In the genomic region with DNA sequence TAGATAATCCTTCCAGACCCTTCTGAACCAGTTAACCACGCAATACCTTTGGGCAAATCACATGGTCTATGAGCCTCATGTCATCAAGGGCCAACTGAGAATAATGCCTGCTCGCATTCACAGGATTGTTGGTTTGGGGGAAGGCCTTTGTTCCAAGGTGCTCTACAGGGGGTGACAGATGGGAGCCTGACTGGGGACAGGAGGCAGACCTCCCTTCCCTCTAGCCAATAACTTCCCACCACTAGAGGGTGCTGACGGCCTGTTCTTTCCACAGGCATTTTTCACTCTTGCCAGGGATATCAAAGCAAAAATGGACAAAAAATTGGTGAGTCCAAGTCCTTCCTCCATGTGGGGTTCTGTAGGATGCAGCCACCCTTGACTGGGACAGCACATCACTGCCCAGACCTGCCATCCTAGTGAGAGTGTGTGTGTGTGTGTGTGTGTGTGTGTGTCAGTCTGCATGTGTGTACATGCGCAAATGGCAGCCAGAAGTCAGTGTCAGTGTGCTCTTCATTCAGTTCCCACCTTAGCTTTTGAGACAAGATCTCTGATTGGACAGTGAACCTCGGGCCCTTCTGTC, we compare ENCODE assay signal across 8 mouse cellular contexts. TPM values are rescaled to one million over a fixed set of nuclear protein-coding genes. Genes with fewer than 3 reads are reported as not detected.
A peak's percentile ranks its signal among the peaks of the same experiment; 100 is the strongest.
DNase-seq lines count a peak whose midpoint lies in the region; ATAC-seq lines count a peak whose summit lies in the region.

No protein-coding gene starts in this region.

- H3K4me1 ChIP-seq in intestine, embryonic 15.5 days (replicated peaks) = no peaks in the 10 kb centered on the region
- H3K4me1 ChIP-seq in midbrain, embryonic 12.5 days = no peaks in the 10 kb centered on the region

- DNase-seq in urinary bladder, adult 18-20 months (ENCODE audit: low spot score in 2 of 2) = peak; percentile 33 to 43
- no peak for DNase-seq in urinary bladder, adult 2 months (ENCODE audit: low spot score)
- peak; percentile 77 for DNase-seq in gastrocnemius, postnatal 10 days
- peak; percentile 55 to 60 for DNase-seq in left cerebral cortex, postnatal 36 days (ENCODE audit: low spot score in 2 of 2)
- DNase-seq in right cerebral cortex, postnatal 36 days (ENCODE audit: low spot score in 2 of 2) = peak; percentile 25 to 54

- no peak overlapping the region for H3K4me2 ChIP-seq in intestine, embryonic 15.5 days (replicated peaks)
- no peak overlapping the region for H3K4me2 ChIP-seq in midbrain, embryonic 12.5 days (replicated peaks)

- no peaks in the 10 kb centered on the region for H3K9me3 ChIP-seq in intestine, embryonic 15.5 days
- no peaks in the 10 kb centered on the region for H3K9me3 ChIP-seq in midbrain, embryonic 12.5 days

- no peak overlapping the region for H3K9ac ChIP-seq in intestine, embryonic 15.5 days
- no peak overlapping the region for H3K9ac ChIP-seq in midbrain, embryonic 12.5 days (replicated peaks)

- H3K27me3 ChIP-seq in intestine, embryonic 15.5 days (replicated peaks) = no peaks in the 10 kb centered on the region
- H3K27me3 ChIP-seq in midbrain, embryonic 12.5 days = no peaks in the 10 kb centered on the region

- peak; percentile 89 for ATAC-seq in common myeloid progenitor, adult 5-6 weeks (replicated peaks; ENCODE audit: low read depth, poor library complexity, severe bottlenecking)
- ATAC-seq in intestine, embryonic 15.5 days = peak; percentile 57
- ATAC-seq in midbrain, embryonic 12.5 days (ENCODE audit: low FRiP score, low read depth) = peak; percentile 51; the same call in 1 of the 2 replicates

- no peak overlapping the region for H3K4me3 ChIP-seq in intestine, embryonic 15.5 days (replicated peaks)
- no peak overlapping the region for H3K4me3 ChIP-seq in midbrain, embryonic 12.5 days

- H3K27ac ChIP-seq in intestine, embryonic 15.5 days = no peak overlapping the region
- H3K27ac ChIP-seq in midbrain, embryonic 12.5 days (replicated peaks) = no peak overlapping the region

- 69% methylated on average over 5 of the region's 5 CpGs for whole genome bisulfite sequencing in intestine, embryonic 15.5 days
- WGBS in midbrain, embryonic 12.5 days = 59% methylated on average over 5 of the region's 5 CpGs

- H3K36me3 ChIP-seq in intestine, embryonic 15.5 days = peaks cover 54% of the 10 kb centered on the region
- peaks cover 87% of the 10 kb centered on the region for H3K36me3 ChIP-seq in midbrain, embryonic 12.5 days

- intact Hi-C loops in left cerebral cortex, postnatal 36 days (cut with DNase I) = loop anchor here (5.0 kb wide), 1 partner anchor 190 kb away; no protein-coding TSS in a partner anchor

RNA-seq across cellular contexts. Expression of a gene that starts 12.0 kb away (rescaled TPM):
- polyA plus RNA-seq in urinary bladder, adult 2 months (2012; rRNA removed) = 0.23 and 0.24 TPM in 2 replicates
- total RNA-seq in common myeloid progenitor, adult 5-6 weeks (2017) = 7.9 and 9.8 TPM in 2 replicates
- not detected for total RNA-seq in gastrocnemius, postnatal 10 days (2021)
- polyA plus RNA-seq in intestine, embryonic 15.5 days (2015; fragmentation: Nextera tagmentation; extraction: Ambion mirVana) = 1.5 and 2.0 TPM in 2 replicates
- not detected for total RNA-seq in left cerebral cortex, postnatal 36 days (2021)
- not detected in 2 replicates for polyA plus RNA-seq in midbrain, embryonic 12.5 days (2016; fragmentation: Nextera tagmentation; extraction: Ambion mirVana)

RNA-seq across cellular contexts. Expression of a gene that starts 16.4 kb away (rescaled TPM):
- polyA plus RNA-seq in urinary bladder, adult 2 months (2012; rRNA removed) = 82.2 and 89.4 TPM in 2 replicates
- 275 and 303 TPM in 2 replicates for total RNA-seq in common myeloid progenitor, adult 5-6 weeks (2017)
- 10 to 100 TPM; 22.8 to 30.8 TPM for total RNA-seq in gastrocnemius, postnatal 10 days (2021)
- polyA plus RNA-seq in intestine, embryonic 15.5 days (2015; fragmentation: Nextera tagmentation; extraction: Ambion mirVana) = 149 and 159 TPM in 2 replicates
- total RNA-seq in left cerebral cortex, postnatal 36 days (2021) = 10 to 100 TPM; 35.0 to 47.6 TPM
- polyA plus RNA-seq in midbrain, embryonic 12.5 days (2016; fragmentation: Nextera tagmentation; extraction: Ambion mirVana) = 113 and 122 TPM in 2 replicates

RNA-seq across cellular contexts. Expression of a gene that starts 35.2 kb away (rescaled TPM):
- 0.04 and 0.11 TPM in 2 replicates for polyA plus RNA-seq in urinary bladder, adult 2 months (2012; rRNA removed)
- total RNA-seq in common myeloid progenitor, adult 5-6 weeks (2017) = not detected in 2 replicates
- total RNA-seq in gastrocnemius, postnatal 10 days (2021) = not detected
- not detected in 2 replicates for polyA plus RNA-seq in intestine, embryonic 15.5 days (2015; fragmentation: Nextera tagmentation; extraction: Ambion mirVana)
- not detected for total RNA-seq in left cerebral cortex, postnatal 36 days (2021)
- 0.13 TPM in 1 of 2 replicates, not detected in the other for polyA plus RNA-seq in midbrain, embryonic 12.5 days (2016; fragmentation: Nextera tagmentation; extraction: Ambion mirVana)

RNA-seq across cellular contexts. Expression of a gene that starts 36.0 kb away (rescaled TPM):
- not detected in 2 replicates for polyA plus RNA-seq in urinary bladder, adult 2 months (2012; rRNA removed)
- total RNA-seq in common myeloid progenitor, adult 5-6 weeks (2017) = not detected in 2 replicates
- not detected for total RNA-seq in gastrocnemius, postnatal 10 days (2021)
- polyA plus RNA-seq in intestine, embryonic 15.5 days (2015; fragmentation: Nextera tagmentation; extraction: Ambion mirVana) = not detected in 2 replicates
- not detected for total RNA-seq in left cerebral cortex, postnatal 36 days (2021)
- not detected in 2 replicates for polyA plus RNA-seq in midbrain, embryonic 12.5 days (2016; fragmentation: Nextera tagmentation; extraction: Ambion mirVana)

RNA-seq across cellular contexts. Expression of a gene that starts 42.1 kb away (rescaled TPM):
- polyA plus RNA-seq in urinary bladder, adult 2 months (2012; rRNA removed) = 70.7 and 77.4 TPM in 2 replicates
- total RNA-seq in common myeloid progenitor, adult 5-6 weeks (2017) = 42.5 and 56.2 TPM in 2 replicates
- total RNA-seq in gastrocnemius, postnatal 10 days (2021) = 10 to 100 TPM; 14.7 to 17.9 TPM
- polyA plus RNA-seq in intestine, embryonic 15.5 days (2015; fragmentation: Nextera tagmentation; extraction: Ambion mirVana) = 70.9 and 72.8 TPM in 2 replicates
- total RNA-seq in left cerebral cortex, postnatal 36 days (2021) = 10 to 100 TPM; 57.2 to 59.3 TPM
- 87.2 and 89.6 TPM in 2 replicates for polyA plus RNA-seq in midbrain, embryonic 12.5 days (2016; fragmentation: Nextera tagmentation; extraction: Ambion mirVana)
